Mouse (Mus musculus): ENCODE measurements around the gene Sort1. TPM values are rescaled to one million over a fixed set of nuclear protein-coding genes. Genes with fewer than 3 reads are reported as not detected.
A peak's percentile ranks its signal among the peaks of the same experiment; 100 is the strongest.

Gene Sort1
- total RNA-seq, 2 experiments from 2014 or later: 57.0 to 59.6 TPM

DNA sequence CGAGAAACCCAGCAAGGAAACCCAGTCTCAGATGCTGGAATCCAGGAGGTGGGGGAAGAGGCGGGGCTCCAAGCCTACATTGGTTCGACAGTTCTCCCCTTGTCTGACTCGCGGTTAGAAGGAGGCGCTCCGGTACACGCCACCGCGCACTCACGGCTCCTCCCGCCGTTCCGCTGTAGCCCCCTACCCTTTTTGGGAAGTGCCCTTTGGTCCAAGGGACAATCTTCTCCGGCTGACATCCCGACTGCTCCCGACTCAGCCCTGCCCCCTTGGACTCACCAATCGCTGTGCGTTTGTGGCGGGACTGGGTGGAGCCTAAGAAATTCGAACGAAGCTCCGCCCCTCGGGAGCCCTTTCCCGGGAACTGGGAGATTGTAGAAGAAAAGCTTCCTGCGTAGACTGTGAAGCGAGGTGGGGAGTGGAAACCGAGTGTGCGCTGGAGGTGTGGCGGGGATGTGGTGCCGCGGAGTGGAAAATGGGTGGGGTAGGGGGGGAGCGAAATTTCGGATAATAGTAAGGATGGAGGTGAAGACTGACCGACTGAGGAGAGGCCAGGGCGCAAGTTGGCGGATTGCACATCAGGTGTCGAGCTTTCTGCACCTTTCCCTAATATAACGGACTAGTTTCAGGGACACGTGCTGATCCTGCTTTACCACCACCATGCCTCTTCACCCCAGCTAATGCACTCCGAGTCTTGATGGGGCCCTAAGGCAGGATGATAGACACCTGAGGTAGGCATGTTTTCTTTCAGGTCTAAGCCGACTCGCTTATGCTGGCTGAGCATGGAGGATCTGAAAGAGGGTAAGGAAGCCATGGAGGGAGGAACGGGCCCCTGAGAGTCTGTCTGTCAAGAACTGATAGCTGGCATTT lies 99.8 kb downstream of the Sort1 start, which contains the start of gene Psrc1:
Gene Psrc1 (plus strand): TSS at position 355 of the 870 bp plus-strand sequence.
- DNase-seq: peak; percentile 85

DNA sequence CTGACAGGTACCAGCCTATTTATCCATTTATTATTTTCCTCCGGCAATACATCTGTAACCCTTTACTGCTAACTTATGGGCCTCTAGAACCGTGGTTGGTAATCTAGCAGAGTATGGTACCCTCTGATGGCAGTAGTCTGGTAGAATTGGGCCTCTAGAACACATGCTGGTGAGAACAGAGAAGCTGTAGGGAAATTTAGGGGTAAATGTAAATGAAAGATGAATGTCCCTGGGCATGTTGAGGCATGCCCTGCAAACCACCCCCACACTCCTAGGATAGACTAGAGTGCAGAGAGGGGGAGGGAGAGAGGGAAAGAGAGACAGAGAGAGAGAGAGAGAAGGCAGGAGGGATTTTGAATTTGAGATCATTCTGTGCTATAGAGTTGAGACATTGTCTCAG lies 100.5 kb downstream of the Sort1 start:
- DNase-seq: no peak

DNA sequence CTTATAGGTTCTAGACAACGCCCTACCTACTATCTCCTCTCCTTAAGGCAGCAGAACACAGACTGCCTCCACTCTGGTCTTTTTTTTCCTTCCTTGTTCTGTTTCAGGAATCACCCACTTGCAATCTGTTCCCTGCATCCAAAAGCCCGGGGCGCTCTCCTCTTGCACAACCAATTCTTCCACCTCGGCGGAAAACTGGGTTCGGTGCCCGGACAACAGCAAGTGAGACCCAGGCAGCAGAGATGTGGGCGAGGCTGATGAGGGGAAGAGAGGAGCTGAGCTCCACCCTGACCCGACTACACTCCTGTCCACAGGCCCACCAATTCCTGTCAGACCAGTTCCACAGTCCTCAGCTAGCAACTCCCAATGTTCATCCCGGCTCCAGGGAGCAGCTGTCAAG lies 102.3 kb downstream of the Sort1 start:
- no peak for DNase-seq

DNA sequence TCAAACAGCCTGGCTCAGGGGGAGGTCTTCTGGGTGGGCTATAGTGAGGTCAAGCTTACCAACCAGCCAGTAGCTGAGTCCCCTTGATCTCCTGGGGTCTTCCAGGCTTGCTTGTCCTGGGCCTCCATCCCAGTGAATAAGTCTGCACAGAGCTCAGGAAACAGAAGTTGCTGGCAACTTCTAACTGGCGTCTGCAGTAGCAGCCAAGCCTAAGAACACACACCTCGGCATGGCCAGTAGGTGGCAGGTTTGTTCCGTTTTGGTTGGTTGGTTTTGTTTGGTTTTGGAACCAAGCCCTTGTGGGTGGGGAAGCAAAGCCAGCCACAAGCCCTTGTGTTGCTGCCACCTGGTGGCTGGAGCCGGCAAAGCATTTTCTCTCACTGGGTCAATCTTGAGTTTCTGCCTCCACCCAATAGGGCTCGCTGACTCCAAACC lies 105.2 kb downstream of the Sort1 start:
- DNase-seq: peak; percentile 97

DNA sequence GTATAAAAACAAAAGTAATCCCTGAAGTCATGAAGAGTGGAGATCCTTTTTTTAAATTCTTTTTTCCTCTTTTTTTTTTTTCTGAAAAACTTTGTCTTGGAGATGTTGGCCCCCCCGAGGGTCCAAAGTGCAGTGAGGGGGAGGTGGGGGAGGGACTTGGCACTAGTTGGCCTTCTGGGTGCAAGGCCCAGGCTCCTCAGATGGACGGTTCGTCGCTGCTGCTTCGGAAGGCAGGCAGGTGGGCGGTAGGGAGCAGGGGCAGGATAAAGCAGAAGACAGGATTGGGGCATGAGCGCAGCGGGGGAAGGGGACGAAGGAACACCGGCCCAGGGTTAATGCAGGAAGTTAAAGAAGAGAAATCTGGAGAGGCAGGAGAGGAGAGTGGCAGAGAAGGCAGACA lies 108.4 kb downstream of the Sort1 start:
- DNase-seq: no peak

DNA sequence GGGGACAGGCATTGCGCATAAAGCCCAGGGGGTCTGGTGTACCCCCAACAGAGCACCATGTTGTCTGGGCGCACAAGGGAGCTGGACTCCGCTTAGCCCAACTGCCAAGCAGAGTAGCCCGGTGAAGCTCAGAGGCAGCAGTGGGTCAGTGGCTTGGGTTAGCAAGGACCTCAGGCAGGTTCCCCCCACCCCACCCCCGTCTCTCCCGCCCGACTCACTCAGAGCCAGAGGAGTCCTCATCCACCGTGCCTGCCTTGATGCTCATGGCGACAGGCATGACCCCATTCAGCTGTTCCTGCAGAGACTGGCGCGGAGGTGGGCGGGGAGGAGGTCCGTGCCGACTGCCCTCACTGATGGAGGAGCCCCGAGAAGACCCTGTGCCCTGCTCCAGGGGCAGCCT lies 108.9 kb downstream of the Sort1 start:
- DNase-seq: no peak

DNA sequence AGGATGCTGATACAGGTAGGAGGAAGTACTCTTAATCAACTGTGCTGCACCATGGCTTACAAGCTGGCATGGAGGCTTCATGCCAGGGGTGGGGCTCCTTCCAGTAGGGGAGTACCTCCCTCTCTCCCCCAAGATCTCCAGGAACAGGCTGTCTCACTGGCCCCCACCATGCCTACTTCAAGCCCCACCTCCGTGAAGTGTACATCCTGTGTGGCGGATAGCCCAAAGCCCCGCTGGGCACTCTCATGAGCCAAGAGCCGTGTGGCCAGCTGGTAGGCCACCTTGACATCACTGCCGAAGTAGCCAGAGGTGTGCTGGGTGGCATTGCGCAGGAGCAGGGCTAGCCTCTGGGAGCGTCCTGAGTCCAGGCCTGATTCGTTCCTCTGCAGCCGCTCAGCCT lies 114.4 kb downstream of the Sort1 start:
- DNase-seq: no peak

DNA sequence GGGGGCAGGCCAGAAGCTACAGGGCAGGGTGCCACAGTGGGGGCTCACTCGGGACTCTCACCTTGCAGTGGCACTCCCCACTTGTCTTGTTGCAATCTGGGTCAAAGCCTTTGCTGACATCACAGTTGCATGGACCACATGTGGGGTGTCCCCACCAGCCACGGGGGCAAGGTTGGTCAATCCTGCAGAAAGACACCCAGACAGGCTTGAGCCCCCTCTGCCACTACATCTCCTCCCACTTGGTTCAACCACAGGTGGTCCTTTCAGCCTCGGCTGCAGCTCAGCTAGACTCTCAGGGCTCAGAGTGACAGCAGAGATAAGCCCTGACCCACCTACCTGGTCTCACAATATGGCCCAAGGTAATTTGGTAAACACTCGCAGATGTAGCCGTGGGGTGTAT lies 116.6 kb downstream of the Sort1 start:
- DNase-seq: no peak

DNA sequence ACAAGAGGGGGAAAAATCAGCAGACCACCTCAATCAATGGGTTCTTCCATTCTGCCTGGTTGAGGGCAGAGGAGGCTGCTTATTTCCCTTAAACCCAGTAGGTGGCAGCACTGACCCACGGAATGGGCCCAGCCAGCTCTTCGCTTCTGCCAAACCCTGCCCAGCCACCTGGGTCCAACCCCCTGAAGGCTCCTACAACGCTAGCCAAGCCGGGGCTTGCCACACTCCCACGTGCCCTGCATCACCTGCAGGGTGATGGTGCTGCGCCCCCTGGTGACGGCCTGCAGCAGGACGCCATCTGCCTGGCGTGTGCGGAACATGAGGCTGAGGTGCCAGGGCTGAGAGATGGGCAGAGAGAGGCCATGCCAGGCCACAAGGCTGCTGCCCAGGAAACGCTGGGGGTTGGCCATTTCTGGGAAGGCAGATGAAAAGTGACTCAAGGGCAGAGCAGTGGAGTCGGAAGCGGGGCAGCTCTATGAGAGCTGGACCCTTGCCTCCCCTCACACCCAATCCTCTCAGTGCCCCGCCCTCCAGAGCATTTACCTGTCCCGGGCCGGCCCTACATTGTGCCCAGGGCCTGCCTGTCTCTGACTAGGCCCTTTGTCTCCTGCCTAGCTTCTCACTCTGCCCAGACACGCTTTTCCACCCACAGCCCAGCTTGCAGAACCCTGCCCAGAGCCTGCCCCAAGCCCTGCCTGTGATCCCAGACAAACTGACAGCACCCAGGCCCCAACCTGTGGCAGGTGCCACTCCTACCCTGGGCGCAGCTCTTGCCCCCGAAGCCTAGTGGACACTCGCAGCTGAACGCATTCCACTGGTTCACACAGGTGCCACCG lies 118.0 kb downstream of the Sort1 start:
- DNase-seq: peak; percentile 89

DNA sequence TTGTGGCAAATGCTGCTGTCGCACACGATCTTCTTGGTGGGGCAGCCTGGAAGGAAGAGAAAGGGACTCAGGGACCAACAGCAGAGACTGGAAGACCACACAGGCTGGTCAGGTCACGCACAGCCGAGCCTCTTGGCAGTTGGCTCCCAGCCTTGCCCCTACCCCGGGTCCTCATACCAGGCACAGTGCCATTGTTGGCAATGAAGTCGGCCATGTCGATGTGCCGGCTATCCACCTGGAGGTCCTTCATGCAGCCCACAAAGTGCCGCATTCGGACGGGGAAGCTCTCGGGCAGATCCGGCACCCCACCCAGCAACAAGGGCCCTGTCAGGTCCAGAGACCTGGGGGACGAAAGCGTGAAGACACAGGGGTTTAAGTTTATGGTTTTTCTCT lies 118.6 kb downstream of the Sort1 start:
- DNase-seq: no peak

DNA sequence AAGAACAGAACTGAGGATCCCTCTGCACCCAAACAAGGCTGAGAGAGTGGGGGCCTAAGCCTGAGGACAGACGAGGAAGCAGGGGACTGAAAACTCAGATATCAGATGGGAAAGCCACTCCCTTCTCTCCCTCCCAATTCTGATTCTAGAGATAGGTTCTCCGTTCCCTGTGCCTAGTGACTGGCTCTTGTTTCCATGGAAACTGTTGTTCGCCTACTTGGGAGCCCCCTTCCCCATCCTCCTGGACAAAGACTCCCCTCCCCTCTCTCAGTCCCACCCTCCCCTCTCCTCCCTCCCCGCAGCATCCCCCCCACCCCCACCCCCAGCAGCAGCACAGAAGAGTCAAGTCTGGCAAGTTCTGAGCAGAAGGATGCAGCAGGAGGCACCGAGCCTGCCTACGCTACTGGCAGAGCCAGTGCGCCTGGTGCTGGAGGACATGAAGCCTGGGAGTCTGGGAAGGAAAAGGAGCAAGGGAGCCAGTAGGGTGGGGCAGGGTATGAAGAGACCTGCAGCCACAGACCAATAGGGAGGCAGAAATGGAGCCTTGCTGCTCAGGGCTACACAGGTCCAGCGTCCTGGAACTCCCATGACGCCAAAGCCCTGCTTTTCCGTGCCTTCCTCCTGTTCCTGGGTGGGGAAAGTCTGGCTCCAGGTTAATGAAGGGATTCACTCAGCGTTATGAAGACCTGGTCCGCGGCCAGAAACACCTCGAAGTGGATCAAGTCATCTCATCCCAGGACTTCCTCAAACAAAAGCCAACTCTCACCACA lies 121.8 kb downstream of the Sort1 start:
- DNase-seq: no peak

DNA sequence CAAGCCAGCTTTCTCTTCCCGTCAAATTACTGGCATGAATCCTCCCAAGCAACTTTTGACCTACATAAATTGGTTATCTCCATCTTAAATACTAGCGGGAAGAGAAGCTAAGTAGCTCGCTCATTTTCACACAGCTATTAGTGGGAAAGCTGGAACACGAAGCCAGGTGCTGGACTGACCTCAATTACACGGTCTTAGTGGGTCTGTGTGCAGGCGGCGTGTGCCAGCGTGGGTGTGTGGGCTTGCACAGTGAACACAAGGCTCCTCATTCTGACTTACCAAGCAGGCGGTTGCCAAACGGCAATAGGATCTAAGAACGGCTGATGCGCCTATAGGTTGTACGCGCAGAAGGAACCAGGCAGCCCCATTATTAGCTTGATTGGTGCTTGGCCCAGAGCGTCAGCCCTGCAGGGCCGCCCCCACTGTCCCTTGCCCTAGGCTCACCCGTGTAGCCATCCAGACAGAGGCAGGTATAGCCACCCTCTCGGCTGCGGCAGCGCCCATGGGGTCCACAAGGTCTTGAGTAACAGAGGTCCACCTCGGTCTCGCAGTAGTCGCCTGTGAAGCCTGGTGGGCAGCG lies 122.5 kb downstream of the Sort1 start:
- DNase-seq: no peak

DNA sequence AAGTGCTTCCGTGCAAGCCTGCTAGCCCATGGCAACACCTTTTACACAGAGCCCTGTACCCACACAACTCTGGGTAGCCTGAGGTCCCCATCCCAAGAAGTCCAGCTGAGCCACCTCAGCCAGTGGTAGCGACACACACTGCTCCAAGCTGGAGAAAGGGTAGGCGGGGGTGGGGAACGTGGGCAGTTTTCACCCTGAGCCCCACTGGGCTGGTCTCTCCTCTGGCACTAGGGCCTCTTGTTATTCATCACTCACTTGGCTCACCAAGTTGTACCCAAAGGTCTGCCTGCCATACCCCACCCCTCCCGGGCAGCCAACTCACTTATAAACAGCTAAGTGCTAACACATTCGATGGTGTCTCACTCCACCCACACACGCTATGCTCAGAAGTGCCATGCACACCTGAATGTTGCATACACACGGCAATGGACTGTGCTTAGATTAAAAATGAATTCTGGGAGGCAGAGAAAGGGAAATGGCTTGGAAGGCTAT lies 124.7 kb downstream of the Sort1 start:
- no peak for DNase-seq

DNA sequence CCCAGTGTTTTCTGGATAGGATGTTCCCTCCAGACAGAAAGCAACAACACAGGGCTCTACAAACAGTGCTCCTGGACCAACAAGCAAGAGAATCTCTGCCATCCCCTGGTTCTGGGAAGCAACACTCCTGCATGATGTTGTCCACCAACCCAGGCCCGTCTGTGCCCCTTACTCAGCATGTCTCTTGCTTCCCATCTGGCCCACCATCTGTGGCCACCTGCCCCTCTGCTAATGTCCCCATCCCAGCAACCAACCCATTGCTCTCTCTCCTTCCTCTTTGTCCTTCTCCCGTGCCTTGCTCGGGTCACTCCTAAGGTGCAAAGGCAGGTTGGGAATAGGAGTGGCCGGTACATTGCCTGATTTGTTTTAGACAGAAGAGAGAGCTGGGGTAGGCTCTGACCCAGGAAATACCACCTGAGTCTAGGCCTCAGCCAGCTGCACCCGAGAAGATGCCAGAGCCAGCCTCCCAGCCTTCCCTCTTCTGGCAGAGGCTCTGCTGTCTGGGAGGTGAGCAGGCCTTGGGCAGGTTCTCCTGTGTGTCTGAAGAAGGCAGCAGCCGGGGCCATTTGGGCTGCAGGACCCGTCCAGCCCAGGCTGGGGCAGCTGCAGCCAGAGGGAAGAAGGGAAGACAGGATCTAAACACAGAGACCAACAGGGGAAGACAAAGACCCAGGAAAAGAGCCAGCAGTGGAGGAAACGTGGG lies 125.9 kb downstream of the Sort1 start:
- DNase-seq: no peak

DNA sequence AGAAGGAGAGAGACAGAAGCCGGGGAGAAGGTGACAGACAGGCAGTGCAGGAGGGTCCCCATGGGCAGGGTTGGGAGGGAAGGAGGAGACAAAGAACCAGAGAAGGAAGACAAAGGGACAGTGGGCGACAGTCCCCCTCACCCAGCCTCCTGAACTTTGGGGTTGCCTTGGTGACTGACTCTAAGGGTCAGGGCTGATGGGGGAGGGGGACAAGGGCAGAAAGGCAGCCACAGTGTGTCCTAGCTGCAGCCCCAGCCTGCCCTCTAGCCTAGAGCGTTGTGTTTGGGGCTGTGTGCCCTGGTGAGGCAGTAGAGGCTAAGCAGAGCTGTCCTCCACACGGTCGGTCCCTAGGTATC lies 126.5 kb downstream of the Sort1 start:
- no peak for DNase-seq

Other genes with a start within 250 kb of the Sort1 start
- gene Gstm4, start 239.2 kb upstream of the Sort1 start, total RNA-seq (2021): 10 to 100 TPM in 1 of 2 experiments, 1 to 10 TPM in 1; 9.8 to 10.4 TPM
- 10 to 100 TPM in 1 of 2 experiments, 1 to 10 TPM in 1; 9.5 to 15.0 TPM for gene Ampd2, start 197.4 kb upstream of the Sort1 start, total RNA-seq (2021)
- under 1 TPM in 1 of 2 experiments, not detected in 1; 0.54 TPM for gene Gnat2, start 191.3 kb upstream of the Sort1 start, total RNA-seq (2021)
- 10 to 100 TPM; 28.2 to 33.2 TPM for gene Gnai3, start 137.9 kb upstream of the Sort1 start, total RNA-seq (2021)
- under 1 TPM; 0.14 to 0.27 TPM for gene Gpr61, start 129.2 kb upstream of the Sort1 start, total RNA-seq (2021)
- 10 to 100 TPM; 30.7 to 31.6 TPM for gene Amigo1, start 97.7 kb upstream of the Sort1 start, total RNA-seq (2021)
- 1 to 10 TPM; 3.5 to 4.2 TPM for gene Cyb561d1, start 82.9 kb upstream of the Sort1 start, total RNA-seq (2021)
- 10 to 100 TPM; 13.2 to 18.4 TPM for gene Atxn7l2, start 73.1 kb upstream of the Sort1 start, total RNA-seq (2021)
- gene Sypl2, start 57.4 kb upstream of the Sort1 start, total RNA-seq (2021): 1,000 to 10,000 TPM in 1 of 2 experiments, 100 to 1,000 TPM in 1; 890 to 1,000 TPM
- 10 to 100 TPM; 94.7 to 96.4 TPM for gene Psma5, start 27.2 kb upstream of the Sort1 start, total RNA-seq (2021)
- gene Mybphl, start 80.8 kb downstream of the Sort1 start, total RNA-seq (2021): not detected
- 1 to 10 TPM; 2.3 to 3.0 TPM for gene Psrc1, start 99.8 kb downstream of the Sort1 start, total RNA-seq (2021)
- gene Celsr2, start 131.5 kb downstream of the Sort1 start, total RNA-seq (2021): 1 to 10 TPM; 2.9 to 4.3 TPM
- 100 to 1,000 TPM; 109 to 111 TPM for gene Sars, start 161.1 kb downstream of the Sort1 start, total RNA-seq (2021)